Mouse (Mus musculus): ENCODE results near the gene C1qa.

The C1qa gene

DNA sequence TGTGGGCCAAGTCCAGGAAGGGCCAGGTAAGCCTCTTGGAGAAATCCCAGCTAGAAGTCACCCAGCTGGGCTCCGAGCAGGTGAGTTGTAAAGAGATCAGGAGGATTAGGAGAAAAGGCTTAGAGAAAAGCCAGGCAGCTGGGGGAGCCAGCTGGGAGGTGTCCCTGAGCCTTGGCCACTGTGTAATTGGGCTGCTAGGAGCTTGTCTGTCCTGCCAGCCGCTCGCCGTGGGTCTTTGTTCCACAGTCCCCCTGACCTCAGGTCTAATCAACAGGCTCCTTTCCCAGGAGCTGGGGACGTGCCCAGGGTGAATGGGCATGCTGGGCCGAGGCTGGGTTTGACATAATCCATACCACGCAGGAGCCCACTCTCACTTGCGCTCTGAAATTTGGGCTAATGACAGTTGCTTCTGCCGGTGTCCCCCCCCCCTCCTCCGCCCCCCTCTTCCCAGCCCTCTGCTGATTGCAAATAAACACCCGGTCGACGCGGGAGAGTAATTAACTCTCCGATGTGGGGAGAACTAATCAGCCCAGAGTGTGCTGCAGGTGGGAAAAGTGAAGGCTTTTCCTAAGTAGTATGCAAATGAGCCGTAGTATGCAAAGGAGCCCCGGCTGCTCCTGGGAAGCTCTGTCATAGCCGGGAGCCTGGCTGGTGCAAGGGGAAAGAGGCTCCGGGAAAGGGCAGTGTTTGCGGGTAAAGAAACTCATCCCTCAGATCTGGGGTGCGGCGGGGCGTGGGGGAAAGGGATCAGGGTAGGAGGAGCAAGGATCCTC is 6.3 kb upstream of the C1qa start:
- no peak for DNase-seq (ENCODE audit: extremely low read depth, insufficient read length, low spot score)

DNA sequence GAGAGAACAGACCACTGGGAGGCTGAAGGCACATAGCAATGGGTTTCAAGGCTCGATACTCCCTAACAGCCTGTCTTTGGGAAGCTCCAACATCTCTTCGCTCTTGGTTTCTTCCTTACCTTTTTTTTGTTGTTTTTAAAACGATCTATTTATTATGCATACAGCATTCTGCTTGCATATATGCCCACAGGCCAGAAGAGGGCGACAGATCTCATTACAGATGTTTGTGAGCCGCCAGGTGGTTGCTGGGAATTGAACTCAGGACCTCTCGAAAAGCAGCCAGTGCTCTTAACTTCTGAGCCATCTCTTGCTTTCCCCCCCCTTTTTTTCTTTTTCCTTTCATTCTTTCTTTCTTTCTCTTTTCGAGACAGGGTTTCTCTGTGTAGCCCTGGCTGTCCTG is 551 bp upstream of the C1qa start:
- DNase-seq (ENCODE audit: extremely low read depth, insufficient read length, low spot score), result no peak

- DNase-seq (ENCODE audit: extremely low read depth, insufficient read length, low spot score), result no peak
These were observed 462 bp downstream of the C1qa start for GRCm38 (mm10) chr4:136898084-136898598.

- DNase-seq (ENCODE audit: extremely low read depth, insufficient read length, low spot score), result no peak
These were observed 2.1 kb downstream of the C1qa start for GRCm38 (mm10) chr4:136896461-136896860.

DNA sequence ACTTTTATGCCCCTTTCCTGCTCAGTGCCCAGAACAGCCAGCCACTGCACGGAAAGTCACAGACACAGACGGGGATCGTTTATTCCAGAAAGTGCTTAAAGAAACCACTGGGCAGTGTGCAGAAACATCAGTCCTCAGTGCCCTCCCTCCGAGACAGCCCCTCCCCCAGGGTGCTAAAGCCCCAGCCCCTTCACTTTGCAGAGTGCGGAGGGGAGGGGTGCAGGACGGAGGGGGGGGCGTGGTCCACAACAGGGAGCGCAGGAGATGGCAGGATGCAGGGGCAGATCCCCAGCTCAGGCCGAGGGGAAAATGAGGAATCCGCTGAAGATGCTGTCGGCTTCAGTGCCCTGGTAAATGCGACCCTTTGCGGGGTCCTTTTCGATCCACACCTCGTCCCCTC is 2.7 kb downstream of the C1qa start:
- no peak for DNase-seq (ENCODE audit: extremely low read depth, insufficient read length, low spot score)

DNA sequence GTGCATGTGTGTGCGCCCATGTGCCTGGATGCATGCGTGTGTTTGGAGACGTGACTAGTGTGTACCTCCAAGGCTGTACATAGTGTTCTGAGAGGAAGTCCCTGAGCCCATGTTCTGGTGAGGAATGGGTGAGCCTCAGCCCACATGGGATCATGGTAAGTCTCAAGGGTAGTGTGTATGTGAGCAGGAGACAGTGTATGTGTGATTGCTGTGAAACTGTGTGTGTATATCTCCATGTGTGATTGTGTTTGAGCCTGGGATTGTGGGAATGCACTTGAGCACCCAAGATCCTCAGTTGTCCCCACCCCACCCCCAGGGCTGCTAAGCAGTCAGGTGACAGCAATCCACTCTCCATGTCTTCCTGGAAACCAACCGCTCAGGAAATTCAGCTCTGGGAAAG is 3.8 kb downstream of the C1qa start:
- no peak for DNase-seq (ENCODE audit: extremely low read depth, insufficient read length, low spot score)

- no peak for DNase-seq (ENCODE audit: extremely low read depth, insufficient read length, low spot score)
These were observed 4.7 kb downstream of the C1qa start for GRCm38 (mm10) chr4:136893691-136894543.

- DNase-seq (ENCODE audit: extremely low read depth, insufficient read length, low spot score), result no peak
These were observed 5.8 kb downstream of the C1qa start, which contains the start of gene C1qc for GRCm38 (mm10) chr4:136892811-136893210. Gene C1qc (minus strand): TSS chr4:136893065.

GRCm38 (mm10) chr4:136892371-136892770 is 6.2 kb downstream of the C1qa start:
- no peak for DNase-seq (ENCODE audit: extremely low read depth, insufficient read length, low spot score)

DNA sequence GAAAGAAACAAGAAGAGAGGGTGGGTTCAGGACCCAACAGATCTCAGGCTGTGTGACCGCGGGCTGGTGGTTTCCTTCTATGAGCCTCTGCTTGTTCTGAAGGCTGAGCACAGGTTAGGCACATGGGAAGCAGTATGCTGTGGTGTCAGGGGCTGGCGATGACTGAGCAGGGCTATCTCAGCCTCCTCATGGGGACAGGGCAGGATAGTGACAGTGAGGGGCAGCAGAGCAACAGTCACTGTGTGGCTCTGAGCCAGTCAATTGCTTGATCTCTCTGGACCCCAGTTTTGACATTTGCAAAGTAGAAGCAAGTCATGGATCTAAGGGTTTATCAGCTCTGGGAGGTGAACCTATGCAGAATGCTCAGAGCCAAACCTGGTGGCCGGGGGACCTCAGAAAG is 7.5 kb downstream of the C1qa start:
- no peak for DNase-seq (ENCODE audit: extremely low read depth, insufficient read length, low spot score)

- no peak for DNase-seq (ENCODE audit: extremely low read depth, insufficient read length, low spot score)
These were observed 8.6 kb downstream of the C1qa start for GRCm38 (mm10) chr4:136889981-136890380.

GRCm38 (mm10) chr4:136887714-136888113 is 10.9 kb downstream of the C1qa start:
- DNase-seq (ENCODE audit: extremely low read depth, insufficient read length, low spot score), result no peak

GRCm38 (mm10) chr4:136886101-136886500 is 12.5 kb downstream of the C1qa start, which contains the start of gene C1qb:
Gene C1qb (minus strand): TSS chr4:136886187.
- DNase-seq (ENCODE audit: extremely low read depth, insufficient read length, low spot score), result no peak

DNA sequence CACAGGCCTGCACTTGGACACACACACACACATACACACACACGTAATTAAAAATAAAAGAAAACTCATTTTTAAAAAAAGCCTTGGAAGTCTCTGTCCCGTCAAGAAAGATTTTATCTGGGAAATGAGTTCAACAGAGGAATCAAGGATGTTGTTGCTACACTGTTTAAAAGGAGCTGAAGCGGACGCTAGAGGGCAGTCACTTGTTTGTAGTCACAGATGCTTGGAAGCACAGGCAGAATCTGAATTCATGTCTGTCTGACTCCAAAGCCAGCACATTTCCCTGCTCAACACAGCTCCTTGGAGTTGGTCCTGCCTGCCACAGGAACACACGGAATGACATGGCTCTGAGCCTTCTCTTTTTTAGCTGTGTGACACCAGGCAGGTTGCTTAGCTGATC is 20.0 kb downstream of the C1qa start:
- no peak for DNase-seq (ENCODE audit: extremely low read depth, insufficient read length, low spot score)

DNA sequence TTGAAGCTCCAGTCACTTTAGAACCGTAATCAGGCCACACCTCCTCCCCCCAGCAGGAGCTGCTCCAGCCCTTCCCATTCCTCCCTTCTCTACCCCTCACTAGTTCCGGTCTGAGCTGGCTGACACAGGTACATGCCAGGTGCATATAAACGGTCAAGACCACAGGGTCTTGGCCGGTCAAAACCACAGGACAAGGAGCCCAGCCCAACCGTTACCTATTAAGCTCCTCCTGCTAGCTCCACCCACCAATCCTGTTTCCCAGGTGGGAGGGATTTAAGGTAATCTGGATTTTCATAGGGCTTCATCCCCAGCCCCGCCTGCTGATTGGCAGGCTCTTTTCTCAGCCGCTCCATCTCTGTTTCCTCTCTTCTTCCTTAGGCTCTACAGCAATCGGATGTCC is 20.4 kb downstream of the C1qa start:
- no peak for DNase-seq (ENCODE audit: extremely low read depth, insufficient read length, low spot score)

DNA sequence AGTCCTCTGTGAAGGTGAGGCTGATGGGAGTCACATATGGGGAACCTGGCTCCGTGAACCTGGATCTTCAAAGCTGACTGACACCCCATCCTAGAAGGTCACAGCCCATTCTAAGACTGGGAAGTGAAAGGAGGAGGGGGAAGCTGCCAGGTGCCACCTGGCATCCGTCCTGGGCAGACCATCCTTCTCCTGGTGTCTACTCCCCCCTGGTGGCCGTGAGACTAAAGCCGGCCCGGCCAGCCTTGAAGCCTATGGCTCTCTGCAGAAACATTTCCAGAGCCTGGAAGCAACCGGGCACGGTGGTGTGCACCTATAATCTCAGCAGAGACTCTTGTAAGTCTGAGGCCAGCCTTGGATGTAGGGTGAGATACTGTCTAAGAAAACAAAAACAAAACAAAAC is 21.6 kb downstream of the C1qa start:
- no peak for DNase-seq (ENCODE audit: extremely low read depth, insufficient read length, low spot score)

DNA sequence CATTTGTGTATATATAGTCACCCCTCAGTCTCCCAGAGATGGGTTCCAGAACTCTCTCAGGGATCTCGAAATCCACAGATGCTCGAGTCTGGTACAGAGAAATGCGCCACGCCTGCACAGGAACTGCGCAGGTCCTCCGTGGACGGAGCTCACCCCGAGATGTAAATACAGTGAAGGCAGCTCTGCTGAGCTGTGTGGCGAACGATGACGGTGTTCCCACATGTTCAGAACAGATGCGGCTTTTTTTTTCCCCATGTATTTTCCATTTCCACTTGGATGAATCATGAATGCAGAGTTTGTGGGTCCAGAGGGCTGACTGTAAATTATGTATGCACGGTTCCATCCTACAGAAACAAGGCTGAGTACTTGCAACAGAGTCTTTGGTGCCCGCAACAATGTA is 23.6 kb downstream of the C1qa start:
- DNase-seq (ENCODE audit: extremely low read depth, insufficient read length, low spot score), result no peak

GRCm38 (mm10) chr4:136868371-136868770 is 30.2 kb downstream of the C1qa start:
- DNase-seq (ENCODE audit: extremely low read depth, insufficient read length, low spot score), result no peak

- DNase-seq (ENCODE audit: extremely low read depth, insufficient read length, low spot score), result no peak
These were observed 30.8 kb downstream of the C1qa start for GRCm38 (mm10) chr4:136867690-136868345.

- DNase-seq (ENCODE audit: extremely low read depth, insufficient read length, low spot score), result no peak
These were observed 33.1 kb downstream of the C1qa start for GRCm38 (mm10) chr4:136865531-136865930.
